ENCODE assay signal across 24 mouse cellular contexts in the genomic region with DNA sequence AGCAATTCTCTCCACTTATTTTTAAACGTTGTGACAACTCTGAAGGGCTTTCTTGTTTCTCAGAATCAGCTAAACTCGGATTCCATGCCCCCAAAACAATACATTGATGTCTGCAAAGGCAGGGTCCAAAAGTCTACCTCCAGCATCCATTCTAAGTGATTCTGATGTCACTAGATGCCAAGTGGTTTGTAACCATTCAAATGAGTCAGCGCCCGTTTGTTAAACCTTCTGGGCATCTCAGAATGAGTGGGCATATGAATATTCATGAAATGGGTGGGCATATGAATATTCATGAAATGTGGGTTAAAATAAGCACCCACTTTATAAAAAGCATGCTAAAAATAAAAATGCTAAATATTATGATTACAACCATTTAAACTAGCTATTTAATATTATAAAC.
DNase-seq lines count a peak whose midpoint lies in the region; ATAC-seq and TF ChIP-seq lines count a peak whose summit lies in the region.
"Had no signal": no experiment of that assay in that cellular context is flagged by ENCODE, and none has a peak within 500 bp of the region (broad histone marks: within the 10 kb centered on the region; RNA-seq: fewer than 3 reads in every experiment).

No protein-coding gene starts in this region.

- no peak for TF ChIP-seq POLR2A in CH12.LX (IDR thresholded peaks at IDR 0.05; ENCODE audit: low read depth, low read length)

- WGBS in forebrain, embryonic 16.5 days, result 13% methylated on average over 4 of the region's 4 CpGs
- WGBS in intestine, postnatal 0 days, result 80% methylated on average over 4 of the region's 4 CpGs

- TF ChIP-seq CTCF in CH12.LX (conservative IDR thresholded peaks at IDR 0.05 in 1 of 2, IDR thresholded peaks at IDR 0.05 in 1 of 2; ENCODE audit: low read depth in 2 of 2, low read length in 2 of 2), result no peak
- no peak for TF ChIP-seq CTCF in intestine, postnatal 0 days (IDR thresholded peaks at IDR 0.05; ENCODE audit: low read depth)

- 0 out of 2 replicates have a peak, but pooled peaks have one; percentile 15 for TF ChIP-seq EP300 in CH12.LX (IDR thresholded peaks at IDR 0.05; ENCODE audit: low read length)

- H3K27me3 ChIP-seq in CH12.LX (replicated peaks), result peaks cover 16% of the 10 kb centered on the region
- no peaks in the 10 kb centered on the region for H3K27me3 ChIP-seq in forebrain, embryonic 16.5 days (replicated peaks; ENCODE audit: control insufficient read depth, insufficient read depth, low read length)
- H3K27me3 ChIP-seq in intestine, postnatal 0 days (replicated peaks; ENCODE audit: control insufficient read depth, insufficient read depth, low read length), result no peaks in the 10 kb centered on the region
- H3K27me3 ChIP-seq: heart, embryonic 15.5 days; hindbrain, embryonic 15.5 days; limb, embryonic 13.5 days had no signal

- H3K4me2 ChIP-seq in CH12.LX (ENCODE audit: insufficient read depth, low read depth, poor library complexity, severe bottlenecking), result no peak overlapping the region
- no peak overlapping the region for H3K4me2 ChIP-seq in forebrain, embryonic 16.5 days (ENCODE audit: low read length)
- H3K4me2 ChIP-seq in intestine, postnatal 0 days (replicated peaks; ENCODE audit: low read depth), result no peak overlapping the region
- H3K4me2 ChIP-seq: heart, embryonic 15.5 days; hindbrain, embryonic 15.5 days; limb, embryonic 13.5 days; liver, embryonic 12.5 days had no signal

- ATAC-seq in forebrain, embryonic 16.5 days, result peak; percentile 65
- ATAC-seq in intestine, postnatal 0 days, result no peak
- ATAC-seq: intestine, embryonic 16.5 days; liver, embryonic 12.5 days had no signal

- H3K79me2 ChIP-seq in CH12.LX (replicated peaks; ENCODE audit: control insufficient read depth, extremely low read depth, insufficient read depth, poor library complexity, severe bottlenecking), result no peaks in the 10 kb centered on the region

- no peaks in the 10 kb centered on the region for H3K9me3 ChIP-seq in CH12.LX (replicated peaks; ENCODE audit: low read length)
- no peaks in the 10 kb centered on the region for H3K9me3 ChIP-seq in forebrain, embryonic 16.5 days (ENCODE audit: control insufficient read depth, low read length)
- H3K9me3 ChIP-seq in intestine, postnatal 0 days (ENCODE audit: control insufficient read depth), result no peaks in the 10 kb centered on the region
- H3K9me3 ChIP-seq: heart, embryonic 15.5 days; hindbrain, embryonic 15.5 days; limb, embryonic 13.5 days; liver, embryonic 12.5 days had no signal

- H3K36me3 ChIP-seq in CH12.LX (replicated peaks in 1 of 2; ENCODE audit: control insufficient read depth in 1 of 2, insufficient read depth in 1 of 2, low read length in 1 of 2), result no peaks in the 10 kb centered on the region
- no peaks in the 10 kb centered on the region for H3K36me3 ChIP-seq in forebrain, embryonic 16.5 days (ENCODE audit: control insufficient read depth, insufficient read depth)
- no peaks in the 10 kb centered on the region for H3K36me3 ChIP-seq in intestine, postnatal 0 days (ENCODE audit: control insufficient read depth, insufficient read depth)
- H3K36me3 ChIP-seq: heart, embryonic 15.5 days; hindbrain, embryonic 15.5 days; liver, embryonic 12.5 days had no signal

- H3K27ac ChIP-seq in CH12.LX (ENCODE audit: insufficient read depth, low read depth), result no peak overlapping the region
- no peak overlapping the region for H3K27ac ChIP-seq in forebrain, embryonic 16.5 days (ENCODE audit: low read length)
- no peak overlapping the region for H3K27ac ChIP-seq in intestine, postnatal 0 days (ENCODE audit: low read depth, low read length)
- H3K27ac ChIP-seq: heart, adult 2 months; hindbrain, embryonic 15.5 days; limb, embryonic 13.5 days; liver, embryonic 12.5 days had no signal

- dilution Hi-C loops in CH12.LX (cut with MboI; ENCODE audit: extremely low pct_ligation_motif_present, extremely low pct_unique_long_range_greater_than_20kb, low sequenced_read_pairs), result no loop called here

- no peak for TF ChIP-seq RAD21 in CH12.LX (IDR thresholded peaks at IDR 0.05; ENCODE audit: low read depth, low read length)

- in situ Hi-C loops in CH12.LX (cut with MboI; ENCODE audit: low pct_ligation_motif_present, low pct_unique_long_range_greater_than_20kb, low sequenced_read_pairs), result no loop called here

- no peak overlapping the region for H3K9ac ChIP-seq in CH12.LX (ENCODE audit: insufficient read depth, low read depth)
- no peak overlapping the region for H3K9ac ChIP-seq in forebrain, embryonic 16.5 days (replicated peaks; ENCODE audit: low read depth, low read length)
- no peak overlapping the region for H3K9ac ChIP-seq in intestine, postnatal 0 days (ENCODE audit: low read depth, low read length)
- H3K9ac ChIP-seq: heart, embryonic 15.5 days; hindbrain, embryonic 15.5 days; limb, embryonic 13.5 days; liver, embryonic 12.5 days had no signal

- H3K4me3 ChIP-seq in CH12.LX (replicated peaks in 1 of 3; ENCODE audit: low read depth in 2 of 3, low read length in 2 of 3, poor library complexity in 1 of 3), result no peak overlapping the region
- no peak overlapping the region for H3K4me3 ChIP-seq in forebrain, embryonic 16.5 days (replicated peaks; ENCODE audit: low read length)
- H3K4me3 ChIP-seq in intestine, postnatal 0 days (ENCODE audit: low read depth, low read length), result no peak overlapping the region
- H3K4me3 ChIP-seq: heart, adult 2 months; heart, embryonic 15.5 days; hindbrain, embryonic 15.5 days; limb, embryonic 13.5 days; liver, embryonic 12.5 days had no signal

- H3K4me1 ChIP-seq in CH12.LX (ENCODE audit: control insufficient read depth in 1 of 2, insufficient read depth in 2 of 2), result peaks cover 15 to 31% of the 10 kb centered on the region in 2 experiments
- H3K4me1 ChIP-seq in forebrain, embryonic 16.5 days (replicated peaks; ENCODE audit: control insufficient read depth, insufficient read depth, low read length), result peaks cover 47% of the 10 kb centered on the region
- no peaks in the 10 kb centered on the region; the same call in 1 of the 2 replicates for H3K4me1 ChIP-seq in intestine, postnatal 0 days (replicated peaks; ENCODE audit: control insufficient read depth, insufficient read depth, low read length)

- peak; percentile 12 for DNase-seq in layer of hippocampus, adult 9-11 months
- no peak for DNase-seq in layer of hippocampus, adult 9-10 months (ENCODE audit: low spot score)
- peak; percentile 49 for DNase-seq in CH12.LX (ENCODE audit: extremely low read depth)
- peak; percentile 50 for DNase-seq in brain, adult 2 months (ENCODE audit: low read depth, low spot score)
- DNase-seq in cerebellum, adult 8-10 months, result no peak
- no peak for DNase-seq in layer of hippocampus, adult 18-20 months (ENCODE audit: low spot score in 2 of 2)
- DNase-seq: adrenal gland, postnatal 25 days; cerebellum, adult 11-12 months; cerebellum, postnatal 14 days; gastrocnemius, postnatal 36 days; heart, adult 2 months; heart, postnatal 36 days; kidney, postnatal 25 days; lung, adult 2 months; lung, postnatal 14 days; retina, postnatal 1 day; thymus, postnatal 25 days had no signal

TF ChIP-seq in CH12.LX, 34 proteins besides CTCF, POLR2A, EP300 and RAD21:
- TF ChIP-seq ETS1 (conservative IDR thresholded peaks at IDR 0.05; ENCODE audit: low read depth, low read length) (0 out of 2 replicates have a peak, but pooled peaks have one; percentile 13), IRF4 (IDR thresholded peaks at IDR 0.05; ENCODE audit: low read depth, low read length) (peak; percentile 38; the same call in 1 of the 2 replicates), E2F4 (IDR thresholded peaks at IDR 0.05; ENCODE audit: insufficient replicate concordance, low read depth, low read length) (no peak), JUN (IDR thresholded peaks at IDR 0.05; ENCODE audit: insufficient read depth, low read depth, low read length) (peak; percentile 19; the same call in 1 of the 2 replicates), JUND (conservative IDR thresholded peaks at IDR 0.05; ENCODE audit: low read depth, low read length) (peak; percentile 68; the same call in 1 of the 2 replicates)

Comparison
In these comparisons a context has a peak if more than half of its experiments do, and no peak if none do; other contexts are left out.
1. DNase-seq: peak in layer of hippocampus, adult 9-11 months (single experiment), CH12.LX (single experiment) and brain, adult 2 months (single experiment); none in layer of hippocampus, adult 9-10 months (single experiment), cerebellum, adult 8-10 months (single experiment) and layer of hippocampus, adult 18-20 months (0 of 2).